11 mouse cellular contexts compared by ENCODE assay signal in genomic region chr3:139103346-139103745, GRCm38 (mm10).
"Had no signal": no experiment of that assay in that cellular context is flagged by ENCODE, and none has a peak within 500 bp of the region (broad histone marks: within the 10 kb centered on the region; RNA-seq: fewer than 3 reads in every experiment).

No protein-coding gene starts in this region.

- DNase-seq: kidney, adult 2 months; kidney, postnatal 25 days; liver, postnatal 0 days; lung, embryonic 14.5 days; retina, postnatal 1 day; spleen, adult 18-20 months; thymus, adult 18-20 months; thymus, postnatal 36 days had no signal

- ATAC-seq: intestine, postnatal 0 days; liver, postnatal 0 days; lung, postnatal 0 days; midbrain, embryonic 15.5 days had no signal
